7 mouse cellular contexts compared by ENCODE assay signal in the genomic region with DNA sequence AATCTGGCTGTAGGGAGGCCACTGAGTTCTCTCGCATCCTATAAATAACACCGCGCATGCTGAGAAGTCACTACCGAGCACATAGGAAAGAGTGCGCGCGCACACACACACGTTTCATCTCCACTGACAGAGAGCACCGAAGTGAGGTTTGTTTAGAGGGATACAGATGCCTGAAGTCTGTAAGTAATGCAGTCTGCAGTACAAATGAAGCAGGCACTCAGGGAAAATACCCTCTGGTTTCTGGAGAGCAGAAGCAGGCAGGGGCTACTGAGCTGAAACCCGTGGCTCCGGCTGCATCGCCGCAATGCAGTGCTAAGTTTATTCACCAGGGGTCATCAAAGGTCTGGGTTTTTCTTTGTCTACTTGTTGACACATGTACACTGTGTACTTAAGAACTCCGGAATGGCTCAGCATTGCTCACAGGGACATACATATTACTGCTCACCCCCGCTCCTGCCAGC.
DNase-seq lines count a peak whose midpoint lies in the region; ATAC-seq and TF ChIP-seq lines count a peak whose summit lies in the region.

No protein-coding gene starts in this region.

- 36% methylated on average over 15 of the region's 15 CpGs for WGBS in intestine, postnatal 0 days
- 42% methylated on average over 15 of the region's 15 CpGs for WGBS in midbrain, embryonic 11.5 days

- no peaks in the 10 kb centered on the region for H3K4me1 ChIP-seq in intestine, postnatal 0 days (replicated peaks; ENCODE audit: control insufficient read depth, insufficient read depth, low read length)
- peaks cover 3% of the 10 kb centered on the region; the same call in 1 of the 2 replicates for H3K4me1 ChIP-seq in midbrain, embryonic 11.5 days (ENCODE audit: control insufficient read depth, insufficient read depth, low read length)

- 0 out of 2 replicates have a peak, but pooled peaks have one; percentile 28 for ATAC-seq in intestine, postnatal 0 days
- peak; percentile 80 for ATAC-seq in midbrain, embryonic 11.5 days (ENCODE audit: low FRiP score)

- peak overlapping the region; percentile 53 for H3K4me2 ChIP-seq in intestine, postnatal 0 days (replicated peaks; ENCODE audit: low read depth)
- no peak overlapping the region for H3K4me2 ChIP-seq in midbrain, embryonic 11.5 days

- no peak overlapping the region for H3K27ac ChIP-seq in intestine, postnatal 0 days (ENCODE audit: low read depth, low read length)
- H3K27ac ChIP-seq in midbrain, embryonic 11.5 days (ENCODE audit: low read depth, low read length), result no peak overlapping the region

- intact Hi-C loops in left cerebral cortex, postnatal 10 days (cut with DNase I), result loop anchor here (10.0 kb wide), 4 partner anchors 459 to 721 kb away; no protein-coding TSS in a partner anchor

- no peaks in the 10 kb centered on the region for H3K36me3 ChIP-seq in intestine, postnatal 0 days (ENCODE audit: control insufficient read depth, insufficient read depth)
- H3K36me3 ChIP-seq in midbrain, embryonic 11.5 days (ENCODE audit: control insufficient read depth, insufficient read depth, low read length), result no peaks in the 10 kb centered on the region
- H3K36me3 ChIP-seq in splenic B cell, adult 2 months (ENCODE audit: control insufficient read depth, insufficient read depth, low read length, poor library complexity, severe bottlenecking), result no peaks in the 10 kb centered on the region

- TF ChIP-seq CTCF in intestine, postnatal 0 days (IDR thresholded peaks at IDR 0.05; ENCODE audit: low read depth), result peak; percentile 79

- no peak overlapping the region for H3K4me3 ChIP-seq in intestine, postnatal 0 days (ENCODE audit: low read depth, low read length)
- H3K4me3 ChIP-seq in midbrain, embryonic 11.5 days (ENCODE audit: low read depth, low read length), result no peak overlapping the region

- no peaks in the 10 kb centered on the region for H3K9me3 ChIP-seq in intestine, postnatal 0 days (ENCODE audit: control insufficient read depth)
- H3K9me3 ChIP-seq in midbrain, embryonic 11.5 days (ENCODE audit: control insufficient read depth, low read length), result no peaks in the 10 kb centered on the region

- H3K27me3 ChIP-seq in intestine, postnatal 0 days (replicated peaks; ENCODE audit: control insufficient read depth, insufficient read depth, low read length), result no peaks in the 10 kb centered on the region
- H3K27me3 ChIP-seq in midbrain, embryonic 11.5 days (ENCODE audit: control insufficient read depth, insufficient read depth, low read length), result no peaks in the 10 kb centered on the region
- no peaks in the 10 kb centered on the region for H3K27me3 ChIP-seq in splenic B cell, adult 2 months (ENCODE audit: control insufficient read depth, insufficient read depth, low read length, poor library complexity, severe bottlenecking)

- H3K9ac ChIP-seq in intestine, postnatal 0 days (ENCODE audit: low read depth, low read length), result no peak overlapping the region
- H3K9ac ChIP-seq in midbrain, embryonic 11.5 days (ENCODE audit: low read length), result no peak overlapping the region

- peak; percentile 48 for DNase-seq in adrenal gland, postnatal 25 days
- peak; percentile 84 for DNase-seq in embryo, embryonic 11 days
- DNase-seq in heart, adult 11 months, result peak; percentile 91
- DNase-seq in left cerebral cortex, postnatal 10 days (ENCODE audit: extremely low spot score in 1 of 2, low spot score in 2 of 2), result peak; percentile 50 to 67
- DNase-seq in midbrain, embryonic 11.5 days (ENCODE audit: low spot score, missing footprints), result peak; percentile 94
- DNase-seq in splenic B cell, adult 2 months (ENCODE audit: low read depth, low spot score), result peak; percentile 1

Comparison
In these comparisons a context has a peak if more than half of its experiments do, and no peak if none do; other contexts are left out.
1. DNase-seq: peak in every context shown above with its lines; median percentile 94 in midbrain, embryonic 11.5 days; 91 in heart, adult 11 months; 84 in embryo, embryonic 11 days; 58 in left cerebral cortex, postnatal 10 days; 48 in adrenal gland, postnatal 25 days; 1 in splenic B cell, adult 2 months.